Mouse (Mus musculus): ENCODE data around the gene Dguok.

- TF ChIP-seq CEBPB (IDR thresholded peaks at IDR 0.05; ENCODE audit: low read depth) (no peak), CTCF (IDR thresholded peaks at IDR 0.05; ENCODE audit: control insufficient read depth, insufficient read depth, insufficient read length) (no peak), MAX (IDR thresholded peaks at IDR 0.05) (no peak), FOSL1 (IDR thresholded peaks at IDR 0.05; ENCODE audit: insufficient read depth, low read length, poor library complexity, severe bottlenecking) (no peak)
Measured at GRCm38 (mm10) chr6:83459034-83459644, 47.6 kb downstream of the Dguok start, which contains the start of gene Tet3.
